Mouse (Mus musculus) liver, postnatal 0 days (tissue): ENCODE data around the gene Sh3bp4.

Experiments
- CTCF ChIP-seq: sonication (generic); IDR thresholded peaks from 2 replicates; pipeline ENCODE4 v1.5.1; 2016; ENCODE audit warnings: antibody characterized with exemption, low read depth
- EP300 ChIP-seq: IDR thresholded peaks from 2 replicates; pipeline ENCODE4 v1.6.1; 2016; ENCODE audit warnings: antibody characterized with exemption, low read depth, mild to moderate bottlenecking

DNA sequence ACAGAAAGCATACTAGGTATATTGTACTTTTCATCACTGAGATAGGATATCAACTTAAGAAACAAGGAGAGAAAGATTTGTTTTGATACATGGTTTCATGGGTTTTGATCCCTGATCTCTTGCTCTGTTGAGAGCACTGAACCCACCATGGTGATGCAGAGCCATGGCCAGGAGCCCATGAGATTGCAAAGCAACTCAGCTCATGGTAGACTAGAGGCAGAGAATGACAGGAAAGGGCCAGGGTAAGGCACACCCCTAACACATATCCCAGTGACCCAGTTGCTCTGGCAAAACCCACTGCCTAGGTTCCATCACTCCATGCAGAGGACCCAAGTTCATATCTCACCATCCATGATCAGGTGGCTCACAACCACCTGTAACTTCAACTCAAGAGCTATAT lies 114.6 kb downstream of the Sh3bp4 start:
- TF ChIP-seq CTCF (no peak), EP300 (no peak)
